Mouse (Mus musculus) liver, adult 2 months (tissue): ENCODE data around the gene Nsun7. TPM values are rescaled to one million over a fixed set of nuclear protein-coding genes. Genes with fewer than 3 reads are reported as not detected.

Source experiments
- DNase-seq: peaks from one replicate; pipeline ENCODE4 v3.0.0-alpha.2; 2011; ENCODE audit warnings: low read depth, low spot score; ENCODE audit errors: extremely low read depth
- H3K27ac ChIP-seq: fragments of 200-500 bp; replicated peaks from 2 replicates; pipeline ENCODE4 v1.5.1; 2012; ENCODE audit warnings: low read depth, mild to moderate bottlenecking, control low read depth, inconsistent platforms, low read length; ENCODE audit not compliant: insufficient read depth
- H3K27me3 ChIP-seq: fragments of 200-500 bp; 2 replicates; pipeline ENCODE4 v1.6.1; 2012; ENCODE audit warnings: mild to moderate bottlenecking, moderate library complexity, low read length, inconsistent platforms; ENCODE audit not compliant: control insufficient read depth, insufficient read depth
- H3K36me3 ChIP-seq: fragments of 200-500 bp; 2 replicates; pipeline ENCODE4 v1.6.1; 2012; ENCODE audit warnings: low read length, inconsistent platforms; ENCODE audit not compliant: control insufficient read depth, insufficient read depth
- H3K4me1 ChIP-seq: fragments of 200-500 bp; 2 replicates; pipeline ENCODE4 v1.6.1; 2011; ENCODE audit warnings: low read length; ENCODE audit not compliant: control insufficient read depth, insufficient read depth
- H3K4me3 ChIP-seq: fragments of 200-500 bp; 2 replicates; pipeline ENCODE4 v1.5.1; 2011; ENCODE audit warnings: low read depth, mild to moderate bottlenecking, control low read depth, low read length, moderate library complexity; ENCODE audit not compliant: insufficient read depth
- H3K79me2 ChIP-seq: fragments of 200-500 bp; 2 replicates; pipeline ENCODE4 v1.6.1; 2012; ENCODE audit warnings: inconsistent platforms, mild to moderate bottlenecking, low read length, moderate library complexity; ENCODE audit not compliant: control insufficient read depth, insufficient read depth
- H3K9ac ChIP-seq: fragments of 200-500 bp; 2 replicates; pipeline ENCODE4 v1.6.1; 2012; ENCODE audit warnings: low read depth, mild to moderate bottlenecking, control low read depth, inconsistent platforms, low read length
- CTCF ChIP-seq: fragments of 200-500 bp; IDR thresholded peaks from 2 replicates; pipeline ENCODE4 v1.5.1; 2011; ENCODE audit warnings: low read depth, low read length, control low read depth
- POLR2A ChIP-seq: fragments of 200-500 bp; IDR thresholded peaks from 2 replicates; pipeline ENCODE4 v1.6.1; 2011; ENCODE audit warnings: low read length, control low read depth; ENCODE audit not compliant: insufficient read depth; ENCODE audit errors: extremely low read depth
- WGBS: fragments of 180-500 bp; shearing (Covaris S2); methylation state at CpG from one replicate; pipeline ENCODE4 v1.1.7; 2018; 5-methylcytosine and 5-hydroxymethylcytosine counted together
- polyA plus RNA-seq: library from polyadenylated mRNA; depleted of rRNA; stranded (reverse); fragments of >200 nt; gene quantifications from 2 replicates; pipeline ENCODE4 v1.2.3, GENCODE M21; 2012
- total RNA-seq: library from RNA; depleted of rRNA; stranded (reverse); fragments of >200 nt; gene quantifications from 2 replicates; pipeline ENCODE4 v1.2.3, GENCODE M21; 2014

Gene Nsun7
- total and polyA plus RNA-seq, 2 experiments: 0.05 to 0.37 TPM

DNA sequence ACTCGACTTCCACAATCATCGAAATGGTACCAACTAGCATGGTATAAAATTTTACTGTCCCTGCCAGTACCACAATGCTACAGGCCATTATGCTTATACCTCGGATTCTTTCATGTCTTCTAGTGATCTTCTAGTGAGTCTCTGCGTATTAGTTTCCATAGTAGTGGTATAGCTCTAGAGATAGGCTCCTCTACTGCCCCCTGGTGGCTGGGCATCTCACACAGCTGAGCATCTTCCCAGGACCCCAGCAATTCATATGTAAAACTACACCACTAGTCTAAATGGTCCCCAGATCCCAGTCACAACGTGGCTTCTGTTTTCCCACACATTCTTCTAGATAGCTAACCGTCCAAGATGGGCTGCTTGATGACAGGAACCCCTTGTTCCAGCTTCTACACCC, 59.6 kb downstream of the Nsun7 start:
- H3K4me3 ChIP-seq: no peak overlapping the region
- H3K4me1 ChIP-seq: no peaks in the 10 kb centered on the region
- DNase-seq: peak; percentile 29
- 0 out of 2 replicates have a peak, but pooled peaks cover 3% of the 10 kb centered on the region for H3K79me2 ChIP-seq
- H3K36me3 ChIP-seq: no peaks in the 10 kb centered on the region
- TF ChIP-seq CTCF: peak; percentile 78
- no peak for TF ChIP-seq POLR2A
- no peaks in the 10 kb centered on the region for H3K27me3 ChIP-seq
- WGBS: 75% methylated on average over 6 of the region's 6 CpGs
- no peak overlapping the region for H3K9ac ChIP-seq
- H3K27ac ChIP-seq: no peak overlapping the region

DNA sequence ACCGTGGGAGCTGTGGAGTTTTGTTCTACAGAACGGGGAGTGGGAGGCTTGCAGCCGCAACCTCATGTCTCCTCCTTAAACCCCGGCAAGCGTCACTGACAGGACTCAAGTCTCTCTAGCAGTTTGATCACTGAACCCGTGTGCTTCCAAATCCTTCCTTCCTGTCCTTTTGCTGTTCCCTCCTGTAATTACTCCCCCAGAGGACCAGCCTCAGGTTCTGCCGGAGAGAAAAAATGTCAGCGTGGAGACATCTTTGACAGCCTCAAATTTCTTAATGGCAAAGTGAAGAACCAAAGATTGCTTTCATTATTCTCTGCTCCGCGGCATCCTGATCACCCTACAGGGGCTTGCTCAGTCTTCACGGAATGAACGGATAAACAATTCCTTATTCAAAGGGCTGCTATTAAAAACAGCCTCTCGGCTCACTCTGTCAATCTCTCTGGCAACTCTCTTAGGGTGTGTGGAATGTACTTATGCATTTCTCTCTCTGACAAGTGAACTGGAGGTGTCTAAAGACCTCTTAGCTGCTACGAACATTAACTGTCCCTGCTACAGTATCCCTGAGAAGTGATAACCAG, 60.2 kb downstream of the Nsun7 start:
- Histone ChIP-seq H3K79me2 (0 out of 2 replicates have a peak, but pooled peaks cover 3% of the 10 kb centered on the region), H3K4me1 (no peaks in the 10 kb centered on the region), H3K36me3 (no peaks in the 10 kb centered on the region), H3K27me3 (no peaks in the 10 kb centered on the region), H3K9ac (no peak overlapping the region), H3K27ac (no peak overlapping the region), H3K4me3 (no peak overlapping the region)
- TF ChIP-seq CTCF (no peak), POLR2A (no peak)
- no peak for DNase-seq
- 89% methylated on average over 14 of the region's 14 CpGs for WGBS

DNA sequence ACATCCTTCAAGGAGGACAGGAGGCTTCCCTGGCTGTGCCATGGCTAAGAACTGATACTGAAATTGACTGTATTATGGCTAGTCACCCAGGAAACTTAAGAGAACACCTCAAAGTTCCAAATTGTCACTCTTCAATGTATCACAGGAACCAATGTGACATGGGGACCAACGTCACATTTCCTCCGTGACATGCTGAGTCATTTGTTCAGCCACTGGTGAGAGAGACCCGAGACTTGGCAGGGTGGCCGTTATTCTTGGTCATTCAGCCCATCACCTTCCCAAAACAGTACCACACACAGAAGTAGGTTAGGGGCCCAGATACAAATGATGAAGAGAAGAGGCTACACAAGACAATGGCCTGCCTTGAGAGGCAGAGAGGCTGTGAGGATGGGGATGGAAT, 63.4 kb downstream of the Nsun7 start:
- 79% methylated on average over 4 of the region's 4 CpGs for WGBS
- no peaks in the 10 kb centered on the region for H3K36me3 ChIP-seq
- no peak for TF ChIP-seq CTCF
- no peak for TF ChIP-seq POLR2A
- no peaks in the 10 kb centered on the region for H3K4me1 ChIP-seq
- H3K27me3 ChIP-seq: no peaks in the 10 kb centered on the region
- no peak overlapping the region for H3K27ac ChIP-seq
- no peak overlapping the region for H3K9ac ChIP-seq
- DNase-seq: no peak
- H3K79me2 ChIP-seq: 0 out of 2 replicates have a peak, but pooled peaks cover 3% of the 10 kb centered on the region
- H3K4me3 ChIP-seq: no peak overlapping the region

DNA sequence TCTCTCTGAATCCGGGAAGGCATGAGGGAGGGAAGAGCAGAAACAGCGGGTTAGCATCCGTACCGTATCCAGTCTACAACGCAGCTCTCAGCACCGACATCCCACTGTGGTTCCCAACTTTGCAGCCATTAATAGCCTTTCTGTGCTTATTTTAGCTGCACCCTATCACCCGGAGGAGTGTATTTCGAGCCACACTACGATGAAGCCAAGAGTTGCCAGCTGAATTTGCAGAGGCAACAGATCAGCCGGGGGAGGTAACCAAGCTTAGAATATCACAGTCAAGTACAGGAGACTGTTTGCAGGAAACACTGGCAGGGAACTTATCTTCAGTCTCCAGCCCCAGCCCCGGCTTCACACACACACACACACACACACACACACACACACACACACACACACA, 63.9 kb downstream of the Nsun7 start:
- Histone ChIP-seq H3K79me2 (0 out of 2 replicates have a peak, but pooled peaks cover 3% of the 10 kb centered on the region), H3K4me1 (no peaks in the 10 kb centered on the region), H3K4me3 (no peak overlapping the region), H3K27me3 (no peaks in the 10 kb centered on the region), H3K36me3 (no peaks in the 10 kb centered on the region), H3K9ac (no peak overlapping the region), H3K27ac (no peak overlapping the region)
- 79% methylated on average over 11 of the region's 11 CpGs for WGBS
- no peak for DNase-seq
- TF ChIP-seq POLR2A: no peak
- no peak for TF ChIP-seq CTCF

DNA sequence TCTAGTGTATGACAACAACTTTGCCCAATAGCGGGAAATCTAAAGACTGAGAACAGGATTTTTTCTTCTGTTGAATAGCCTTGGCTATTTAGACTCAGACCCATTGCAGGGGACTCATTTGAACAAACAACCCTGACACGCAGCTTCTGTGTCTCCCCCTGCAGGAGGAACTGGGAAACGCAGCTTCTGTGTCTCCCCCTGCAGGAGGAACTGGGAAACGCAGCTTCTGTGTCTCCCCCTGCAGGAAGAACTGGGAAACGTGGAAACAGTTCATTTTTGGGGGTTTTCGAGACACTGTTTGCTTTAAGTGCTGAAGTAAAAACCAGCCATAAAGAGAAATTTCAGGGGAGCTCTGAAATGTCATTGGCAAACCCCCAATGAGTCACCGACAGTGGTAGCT, 66.7 kb downstream of the Nsun7 start:
- H3K36me3 ChIP-seq: no peaks in the 10 kb centered on the region
- DNase-seq: no peak
- no peaks in the 10 kb centered on the region for H3K79me2 ChIP-seq
- no peaks in the 10 kb centered on the region for H3K27me3 ChIP-seq
- TF ChIP-seq POLR2A: no peak
- TF ChIP-seq CTCF: peak; percentile 76
- H3K4me1 ChIP-seq: peaks cover 9% of the 10 kb centered on the region
- no peak overlapping the region for H3K9ac ChIP-seq
- WGBS: 83% methylated on average over 7 of the region's 7 CpGs
- no peak overlapping the region for H3K27ac ChIP-seq
- no peak overlapping the region for H3K4me3 ChIP-seq

DNA sequence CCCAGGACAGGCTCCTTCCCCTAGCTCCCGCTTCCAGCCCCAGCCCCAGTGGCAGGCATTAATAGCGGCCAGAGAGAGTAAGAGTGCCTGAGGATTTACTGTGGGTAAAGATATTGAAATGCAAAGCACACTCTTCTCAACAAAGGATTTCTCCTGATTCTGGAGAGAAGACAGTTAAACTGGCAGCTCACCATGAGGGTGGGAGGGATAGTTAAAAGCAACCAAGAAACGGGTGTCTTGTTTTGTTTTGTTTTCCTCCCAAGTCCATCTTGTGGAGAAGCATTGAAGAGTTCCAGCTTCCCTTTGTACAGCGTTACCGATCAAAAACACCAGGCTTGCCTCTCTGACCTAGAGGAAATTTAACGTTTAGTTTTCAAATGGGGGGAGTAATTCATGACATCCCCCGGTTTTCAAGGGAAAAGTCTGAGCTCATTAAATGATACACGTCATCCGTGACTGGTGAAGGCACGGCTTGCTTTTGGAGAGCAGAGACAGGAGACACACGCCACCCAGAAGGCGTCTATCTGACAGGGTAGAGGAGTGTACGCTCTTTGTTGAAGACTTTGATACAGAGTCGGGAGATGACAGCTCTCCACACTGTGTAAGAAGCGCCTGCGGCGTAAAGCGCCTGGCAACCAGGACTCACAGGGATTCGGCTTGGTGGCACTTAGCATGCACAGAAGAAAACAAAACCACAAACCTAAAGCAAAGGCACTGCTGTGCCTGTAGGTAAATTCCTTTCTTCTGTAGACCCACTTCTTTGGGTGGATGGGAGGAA, 68.4 kb downstream of the Nsun7 start:
- Histone ChIP-seq H3K27ac (no peak overlapping the region), H3K4me3 (no peak overlapping the region), H3K9ac (no peak overlapping the region), H3K36me3 (no peaks in the 10 kb centered on the region), H3K4me1 (peaks cover 10% of the 10 kb centered on the region), H3K79me2 (no peaks in the 10 kb centered on the region), H3K27me3 (no peaks in the 10 kb centered on the region)
- no peak for DNase-seq
- 85% methylated on average over 19 of the region's 19 CpGs for WGBS
- no peak for TF ChIP-seq CTCF
- no peak for TF ChIP-seq POLR2A
